Mouse (Mus musculus) forebrain, embryonic 16.5 days (tissue): ENCODE results near the gene Slc47a1. TPM values are rescaled to one million over a fixed set of nuclear protein-coding genes. Genes with fewer than 3 reads are reported as not detected.

Source experiments
- ATAC-seq: fragments of 200-750 bp; cut with Nextera tagmentation; 2 replicates; pipeline ENCODE4 v1.8.0; 2017; ENCODE audit warnings: mild to moderate bottlenecking, moderate library complexity
- H3K27ac ChIP-seq: fragments of 300-500 bp; sonication (generic); 2 replicates; pipeline ENCODE4 v1.5.1; 2014; ENCODE audit warnings: low read length, control low read depth
- H3K27me3 ChIP-seq: fragments of 300-500 bp; sonication (generic); replicated peaks from 2 replicates; pipeline ENCODE4 v1.6.1; 2014; ENCODE audit warnings: low read length; ENCODE audit not compliant: control insufficient read depth, insufficient read depth
- H3K36me3 ChIP-seq: fragments of 300-500 bp; sonication (generic); 2 replicates; pipeline ENCODE4 v1.6.1; 2014; ENCODE audit not compliant: control insufficient read depth, insufficient read depth
- H3K4me1 ChIP-seq: fragments of 300-500 bp; sonication (generic); replicated peaks from 2 replicates; pipeline ENCODE4 v1.6.1; 2014; ENCODE audit warnings: low read length; ENCODE audit not compliant: control insufficient read depth, insufficient read depth
- H3K4me2 ChIP-seq: fragments of 300-500 bp; sonication (generic); 2 replicates; pipeline ENCODE4 v1.6.1; 2014; ENCODE audit warnings: mild to moderate bottlenecking, low read length, control low read depth
- H3K4me3 ChIP-seq: fragments of 300-500 bp; sonication (generic); replicated peaks from 2 replicates; pipeline ENCODE4 v1.5.1; 2014; ENCODE audit warnings: mild to moderate bottlenecking, low read length, control low read depth
- H3K9ac ChIP-seq: fragments of 300-500 bp; sonication (generic); replicated peaks from 2 replicates; pipeline ENCODE4 v1.6.1; 2014; ENCODE audit warnings: low read depth, low read length, control low read depth
- H3K9me3 ChIP-seq: fragments of 300-500 bp; sonication (generic); 2 replicates; pipeline ENCODE4 v1.6.1; 2016; ENCODE audit warnings: low read length; ENCODE audit not compliant: control insufficient read depth
- WGBS: fragments of 180-500 bp; shearing (Covaris S2); extraction: QIAGEN DNeasy Blood & Tissue Kit; methylation state at CpG from one replicate; pipeline ENCODE4 v1.1.7; 2014; 5-methylcytosine and 5-hydroxymethylcytosine counted together
- polyA plus RNA-seq: library from polyadenylated mRNA; unstranded; fragments of >200 nt; fragmentation: Nextera tagmentation; extraction: Ambion mirVana; gene quantifications from 2 replicates; pipeline ENCODE4 v1.2.1, GENCODE M21; 2015

Slc47a1 gene
- polyA plus RNA-seq, 1 experiment from 2014 or later: 0.10 TPM

GRCm38 (mm10) chr11:61295556-61295955 lies 82.6 kb downstream of the Slc47a1 start:
- H3K4me2 ChIP-seq: no peak overlapping the region
- no peaks in the 10 kb centered on the region for H3K27me3 ChIP-seq
- peaks cover 1% of the 10 kb centered on the region; the same call in 1 of the 2 replicates for H3K4me1 ChIP-seq
- H3K36me3 ChIP-seq: no peaks in the 10 kb centered on the region
- no peak overlapping the region for H3K27ac ChIP-seq
- no peaks in the 10 kb centered on the region for H3K9me3 ChIP-seq
- H3K4me3 ChIP-seq: no peak overlapping the region
- 88% methylated on average over 2 of the region's 2 CpGs for WGBS
- no peak for ATAC-seq
- no peak overlapping the region for H3K9ac ChIP-seq

- no peaks in the 10 kb centered on the region for H3K4me1 ChIP-seq
- no peaks in the 10 kb centered on the region for H3K36me3 ChIP-seq
- H3K9ac ChIP-seq: no peak overlapping the region
- no peaks in the 10 kb centered on the region for H3K9me3 ChIP-seq
- H3K4me2 ChIP-seq: no peak overlapping the region
- no peaks in the 10 kb centered on the region for H3K27me3 ChIP-seq
- no peak for ATAC-seq
- WGBS: 85% methylated on average over 3 of the region's 3 CpGs
- no peak overlapping the region for H3K4me3 ChIP-seq
- H3K27ac ChIP-seq: no peak overlapping the region
Measured at GRCm38 (mm10) chr11:61294431-61294830, 83.7 kb downstream of the Slc47a1 start.

Other genes with a start within 250 kb of the Slc47a1 start
- gene Usp22, start 203.3 kb downstream of the Slc47a1 start, polyA plus RNA-seq: 479 and 501 TPM in 2 replicates
- gene Aldh3a1, start 170.8 kb downstream of the Slc47a1 start, polyA plus RNA-seq: 0.14 and 0.15 TPM in 2 replicates
- 29.5 and 29.8 TPM in 2 replicates for gene Aldh3a2, start 110.9 kb downstream of the Slc47a1 start, polyA plus RNA-seq
- not detected in 2 replicates for gene Slc47a2, start 35.5 kb downstream of the Slc47a1 start, polyA plus RNA-seq
- 22.6 and 35.7 TPM in 2 replicates for gene Rnf112, start 75.8 kb upstream of the Slc47a1 start, polyA plus RNA-seq
- gene Mfap4, start 107.1 kb upstream of the Slc47a1 start, polyA plus RNA-seq: 47.4 and 55.0 TPM in 2 replicates
- gene Mapk7, start 116.1 kb upstream of the Slc47a1 start, polyA plus RNA-seq: 111 and 118 TPM in 2 replicates
- 32.6 and 36.1 TPM in 2 replicates for gene B9d1, start 126.8 kb upstream of the Slc47a1 start, polyA plus RNA-seq
- gene Epn2, start 201.3 kb upstream of the Slc47a1 start, polyA plus RNA-seq: 74.6 and 92.8 TPM in 2 replicates